Mouse (Mus musculus) heart, adult 2 months (tissue): ENCODE measurements at regions not wholly inside any gene's neighbourhood (a gene's known extent, or its start where the extent isn't known, plus 50 kb on each side); places are given as distances from the start of the nearest gene placed in this dataset.

ENCODE experiments used
- DNase-seq, 2 experiments: peaks; one replicate each; pipeline ENCODE4 v3.0.0; 2021
- H3K27ac ChIP-seq: fragments of 200-600 bp; 2 replicates; pipeline ENCODE4 v1.8.1; 2022
- H3K27me3 ChIP-seq: fragments of 200-500 bp; 2 replicates; pipeline ENCODE4 v1.6.1; 2012; ENCODE audit warnings: mild to moderate bottlenecking, low read length, inconsistent platforms, mixed read lengths; ENCODE audit not compliant: control insufficient read depth, insufficient read depth
- H3K36me3 ChIP-seq: fragments of 200-500 bp; 2 replicates; pipeline ENCODE4 v1.6.1; 2012; ENCODE audit warnings: low read length, inconsistent platforms; ENCODE audit not compliant: control insufficient read depth, insufficient read depth
- H3K4me1 ChIP-seq: fragments of 200-500 bp; 2 replicates; pipeline ENCODE4 v1.6.1; 2011; ENCODE audit warnings: low read length; ENCODE audit not compliant: control insufficient read depth, insufficient read depth
- H3K4me3 ChIP-seq: fragments of 200-600 bp; 2 replicates; pipeline ENCODE4 v1.8.1; 2022
- H3K79me2 ChIP-seq: fragments of 200-500 bp; replicated peaks from 2 replicates; pipeline ENCODE4 v1.6.1; 2012; ENCODE audit warnings: mild to moderate bottlenecking, inconsistent platforms, low read length, moderate library complexity, mixed read lengths; ENCODE audit not compliant: control insufficient read depth, insufficient read depth
- H3K9ac ChIP-seq: fragments of 200-500 bp; 2 replicates; pipeline ENCODE4 v1.6.1; 2012; ENCODE audit warnings: low read depth, mild to moderate bottlenecking, control low read depth, inconsistent platforms, low read length, mixed read lengths
- CTCF ChIP-seq: fragments of 200-600 bp; IDR thresholded peaks from 2 replicates; pipeline ENCODE4 v1.8.1; 2022; ENCODE audit warnings: antibody characterized with exemption, mild to moderate bottlenecking, moderate library complexity
- EP300 ChIP-seq: fragments of 200-500 bp; IDR thresholded peaks from 2 replicates; pipeline ENCODE4 v1.6.1; 2011; ENCODE audit warnings: low read depth, low read length, control low read depth; ENCODE audit not compliant: insufficient read depth
- POLR2A ChIP-seq: fragments of 200-500 bp; IDR thresholded peaks from 2 replicates; pipeline ENCODE4 v1.6.1; 2011; ENCODE audit warnings: mild to moderate bottlenecking, low read depth, low read length, control low read depth; ENCODE audit not compliant: insufficient read depth
- WGBS: fragments of 180-500 bp; shearing (Covaris S2); methylation state at CpG from one replicate; pipeline ENCODE4 v1.1.7; 2018; 5-methylcytosine and 5-hydroxymethylcytosine counted together
- intact Hi-C: fragments of 180-260 bp; cut with DNase I; formaldehyde crosslinking; loops from one replicate; pipeline ENCODE4 v1.15.1; 2025

- no peak overlapping the region for H3K9ac ChIP-seq
- 70% methylated on average over 4 of the region's 4 CpGs for WGBS
- TF ChIP-seq POLR2A (no peak), EP300 (no peak), CTCF (no peak)
- intact Hi-C loops, result no loop called here
- H3K27me3 ChIP-seq, result no peaks in the 10 kb centered on the region
- H3K4me3 ChIP-seq, result no peak overlapping the region
- no peaks in the 10 kb centered on the region for H3K4me1 ChIP-seq
- H3K79me2 ChIP-seq, result no peaks in the 10 kb centered on the region
- no peak for DNase-seq
- no peak overlapping the region for H3K27ac ChIP-seq
- no peaks in the 10 kb centered on the region for H3K36me3 ChIP-seq
These were observed 169.4 kb downstream of the Maf start for GRCm38 (mm10) chr8:115538236-115538635.

- intact Hi-C loops, result no loop called here
- 68% methylated on average over 5 of the region's 5 CpGs for WGBS
- H3K27me3 ChIP-seq, result no peaks in the 10 kb centered on the region
These were observed 169.8 kb downstream of the Maf start for GRCm38 (mm10) chr8:115537761-115538160.

GRCm38 (mm10) chr8:115536554-115537346, 170.8 kb downstream of the Maf start:
- DNase-seq, result no peak
- no peak overlapping the region for H3K9ac ChIP-seq
- no peak overlapping the region for H3K27ac ChIP-seq
- no peaks in the 10 kb centered on the region for H3K27me3 ChIP-seq
- TF ChIP-seq CTCF (no peak), EP300 (no peak), POLR2A (no peak)
- intact Hi-C loops, result no loop called here
- no peaks in the 10 kb centered on the region for H3K79me2 ChIP-seq
- H3K36me3 ChIP-seq, result no peaks in the 10 kb centered on the region
- WGBS, result 49% methylated on average over 19 of the region's 19 CpGs
- no peaks in the 10 kb centered on the region for H3K4me1 ChIP-seq
- H3K4me3 ChIP-seq, result no peak overlapping the region

More at GRCm38 (mm10) chr8:115537761-115538160, 169.8 kb downstream of the Maf start:
- H3K27ac ChIP-seq, result no peak overlapping the region
- H3K4me1 ChIP-seq, result no peaks in the 10 kb centered on the region
- H3K4me3 ChIP-seq, result no peak overlapping the region
- no peaks in the 10 kb centered on the region for H3K79me2 ChIP-seq
- no peaks in the 10 kb centered on the region for H3K36me3 ChIP-seq
- no peak for DNase-seq
- H3K9ac ChIP-seq, result no peak overlapping the region
- TF ChIP-seq POLR2A (no peak), CTCF (no peak), EP300 (no peak)

GRCm38 (mm10) chr8:115536001-115536400, 171.6 kb downstream of the Maf start:
- Histone ChIP-seq H3K4me3 (no peak overlapping the region), H3K27ac (no peak overlapping the region), H3K27me3 (no peaks in the 10 kb centered on the region), H3K36me3 (no peaks in the 10 kb centered on the region), H3K4me1 (no peaks in the 10 kb centered on the region), H3K9ac (no peak overlapping the region), H3K79me2 (no peaks in the 10 kb centered on the region)
- DNase-seq, result no peak
- intact Hi-C loops, result no loop called here
- WGBS, result 79% methylated on average over 8 of the region's 8 CpGs
- no peak for TF ChIP-seq EP300
- no peak for TF ChIP-seq POLR2A
- no peak for TF ChIP-seq CTCF

- Histone ChIP-seq H3K27me3 (no peaks in the 10 kb centered on the region), H3K79me2 (no peaks in the 10 kb centered on the region), H3K36me3 (no peaks in the 10 kb centered on the region), H3K9ac (no peak overlapping the region), H3K27ac (no peak overlapping the region), H3K4me3 (no peak overlapping the region), H3K4me1 (peaks cover 3% of the 10 kb centered on the region)
- no peak for DNase-seq
- TF ChIP-seq POLR2A, result no peak
- TF ChIP-seq EP300, result no peak
- TF ChIP-seq CTCF, result no peak
- intact Hi-C loops, result no loop called here
- 18% methylated on average over 2 of the region's 2 CpGs for WGBS
These were observed 173.6 kb downstream of the Maf start for GRCm38 (mm10) chr8:115534030-115534429.

GRCm38 (mm10) chr8:115531343-115531742, 176.3 kb downstream of the Maf start:
- Histone ChIP-seq H3K79me2 (no peaks in the 10 kb centered on the region), H3K27ac (no peak overlapping the region), H3K4me1 (peaks cover 3% of the 10 kb centered on the region), H3K27me3 (no peaks in the 10 kb centered on the region), H3K9ac (no peak overlapping the region), H3K4me3 (no peak overlapping the region), H3K36me3 (no peaks in the 10 kb centered on the region)
- intact Hi-C loops, result no loop called here
- WGBS, result 92% methylated on average over 6 of the region's 6 CpGs
- TF ChIP-seq POLR2A (no peak), EP300 (no peak), CTCF (no peak)
- DNase-seq, result no peak
